Mouse (Mus musculus) CH12.LX (cell line): Measurements from ENCODE around the gene Rpp30. TPM values are rescaled to one million over a fixed set of nuclear protein-coding genes. Genes with fewer than 3 reads are reported as not detected.

Source experiments
- DNase-seq: peaks from one replicate; pipeline ENCODE4 v3.0.0-alpha.2; 2013; ENCODE audit errors: extremely low read depth
- H3K27ac ChIP-seq: 2 replicates; pipeline ENCODE4 v1.5.1; 2012; ENCODE audit warnings: low read depth, mild to moderate bottlenecking, control low read depth, moderate library complexity; ENCODE audit not compliant: insufficient read depth
- H3K27me3 ChIP-seq: replicated peaks from 2 replicates; pipeline ENCODE3; 2012; ENCODE audit warnings: inconsistent platforms
- H3K36me3 ChIP-seq, 2 experiments: replicated peaks in 1 of 2; 2 replicates each; pipeline versions ENCODE3 to v1.6.1; 2012; ENCODE audit warnings: inconsistent platforms in 1 of 2, low read length in 1 of 2, mild to moderate bottlenecking in 1 of 2, mixed read lengths in 1 of 2, moderate library complexity in 1 of 2; ENCODE audit not compliant: control insufficient read depth in 1 of 2, insufficient read depth in 1 of 2
- H3K4me1 ChIP-seq, 2 experiments: 2 replicates each; pipeline ENCODE4 v1.6.1; 2012; ENCODE audit warnings: inconsistent platforms in 1 of 2, moderate library complexity in 1 of 2; ENCODE audit not compliant: insufficient read depth in 2 of 2, control insufficient read depth in 1 of 2
- H3K4me2 ChIP-seq: 2 replicates; pipeline ENCODE4 v1.6.1; 2012; ENCODE audit warnings: low read depth, mild to moderate bottlenecking, control low read depth; ENCODE audit not compliant: poor library complexity, insufficient read depth, severe bottlenecking
- H3K4me3 ChIP-seq, 3 experiments: fragments of 150-350 bp in 1 of 3; sonication (generic) in 1 of 3; replicated peaks in 1 of 3; 2 replicates each; pipeline versions ENCODE3 to v1.5.1; 2011 to 2012; ENCODE audit warnings: low read depth in 2 of 3, low read length in 2 of 3, mild to moderate bottlenecking in 2 of 3, moderate library complexity in 2 of 3, control low read depth in 1 of 3, improper control_type of control experiment in 1 of 3, inconsistent platforms in 1 of 3, mixed read lengths in 1 of 3; ENCODE audit not compliant: poor library complexity in 1 of 3
- H3K79me2 ChIP-seq: replicated peaks from 2 replicates; pipeline ENCODE4 v1.6.1; 2012; ENCODE audit warnings: mild to moderate bottlenecking, moderate library complexity; ENCODE audit not compliant: control insufficient read depth, poor library complexity, insufficient read depth, severe bottlenecking; ENCODE audit errors: extremely low read depth
- H3K9ac ChIP-seq: 2 replicates; pipeline ENCODE4 v1.6.1; 2012; ENCODE audit warnings: low read depth, mild to moderate bottlenecking, control low read depth, moderate library complexity; ENCODE audit not compliant: insufficient read depth
- H3K9me3 ChIP-seq: replicated peaks from 2 replicates; pipeline ENCODE3; 2012; ENCODE audit warnings: low read length, inconsistent platforms, mixed read lengths
- CTCF ChIP-seq, 2 experiments: IDR thresholded peaks in 1 of 2; conservative IDR thresholded peaks in 1 of 2; 2 replicates each; pipeline ENCODE4 v1.5.1; 2011 to 2012; ENCODE audit warnings: low read depth in 2 of 2, low read length in 2 of 2, improper control_type of control experiment in 1 of 2, inconsistent platforms in 1 of 2, mild to moderate bottlenecking in 1 of 2, moderate library complexity in 1 of 2
- ELF1 ChIP-seq: IDR thresholded peaks from 2 replicates; pipeline ENCODE4 v1.6.1; 2014; ENCODE audit warnings: low read depth, mild to moderate bottlenecking, inconsistent platforms, low read length, improper control_type of control experiment
- EP300 ChIP-seq: IDR thresholded peaks from 2 replicates; pipeline ENCODE4 v1.6.1; 2011; ENCODE audit warnings: low read length, improper control_type of control experiment
- ETS1 ChIP-seq: conservative IDR thresholded peaks from 2 replicates; pipeline ENCODE4 v1.6.1; 2012; ENCODE audit warnings: low read depth, mild to moderate bottlenecking, inconsistent platforms, low read length, improper control_type of control experiment, moderate library complexity
- GABPA ChIP-seq: IDR thresholded peaks from 2 replicates; pipeline ENCODE4 v1.6.1; 2012; ENCODE audit warnings: low read depth, low read length, improper control_type of control experiment, inconsistent platforms; ENCODE audit not compliant: insufficient replicate concordance
- HCFC1 ChIP-seq: IDR thresholded peaks from 2 replicates; pipeline ENCODE4 v1.6.1; 2012; ENCODE audit warnings: low read depth, mild to moderate bottlenecking, inconsistent platforms, low read length, improper control_type of control experiment
- JUN ChIP-seq: IDR thresholded peaks from 2 replicates; pipeline ENCODE4 v1.6.1; 2011; ENCODE audit warnings: low read depth, mild to moderate bottlenecking, low read length, improper control_type of control experiment, moderate library complexity; ENCODE audit not compliant: insufficient read depth
- MAX ChIP-seq: IDR thresholded peaks from 2 replicates; pipeline ENCODE4 v1.6.1; 2011; ENCODE audit warnings: low read length, improper control_type of control experiment
- MYC ChIP-seq: IDR thresholded peaks from 2 replicates; pipeline ENCODE4 v1.6.1; 2011; ENCODE audit warnings: low read depth, mild to moderate bottlenecking, improper control_type of control experiment, low read length
- NELFE ChIP-seq: IDR thresholded peaks from 2 replicates; pipeline ENCODE4 v1.6.1; 2011; ENCODE audit warnings: low read depth, low read length, improper control_type of control experiment
- NRF1 ChIP-seq: IDR thresholded peaks from 2 replicates; pipeline ENCODE4 v1.6.1; 2014; ENCODE audit warnings: low read depth, mild to moderate bottlenecking, inconsistent platforms, low read length, improper control_type of control experiment, moderate library complexity
- POLR2AphosphoS2 ChIP-seq: IDR thresholded peaks from 2 replicates; pipeline ENCODE4 v1.6.1; 2011; ENCODE audit warnings: low read depth, low read length, improper control_type of control experiment
- RAD21 ChIP-seq: IDR thresholded peaks from 2 replicates; pipeline ENCODE4 v1.6.1; 2011; ENCODE audit warnings: low read depth, mild to moderate bottlenecking, low read length, improper control_type of control experiment, moderate library complexity
- SIN3A ChIP-seq: IDR thresholded peaks from 2 replicates; pipeline ENCODE4 v1.6.1; 2012; ENCODE audit warnings: low read length, improper control_type of control experiment, inconsistent platforms
- TBP ChIP-seq: conservative IDR thresholded peaks from 2 replicates; pipeline ENCODE4 v1.6.1; 2011; ENCODE audit warnings: low read depth, low read length, improper control_type of control experiment
- TCF12 ChIP-seq: IDR thresholded peaks from 2 replicates; pipeline ENCODE4 v1.6.1; 2014; ENCODE audit warnings: low read depth, mild to moderate bottlenecking, inconsistent platforms, low read length, improper control_type of control experiment
- USF1 ChIP-seq: IDR thresholded peaks from 2 replicates; pipeline ENCODE4 v1.6.1; 2014; ENCODE audit warnings: low read depth, mild to moderate bottlenecking, inconsistent platforms, low read length, improper control_type of control experiment
- ZC3H11A ChIP-seq: IDR thresholded peaks from 2 replicates; pipeline ENCODE4 v1.6.1; 2012; ENCODE audit warnings: low read depth, mild to moderate bottlenecking, inconsistent platforms, low read length, improper control_type of control experiment
- dilution Hi-C: fragments of 300-500 bp; cut with MboI; formaldehyde crosslinking; loops from 2 replicates; pipeline ENCODE4 v1.14.3; 2020; ENCODE audit warnings: low sequenced_read_pairs; ENCODE audit not compliant: extremely low pct_unique_long_range_greater_than_20kb, extremely low pct_ligation_motif_present
- in situ Hi-C: fragments of 300-500 bp; cut with MboI; formaldehyde crosslinking; loops from 3 replicates; pipeline ENCODE4 v1.14.3; 2019; ENCODE audit warnings: low sequenced_read_pairs, low pct_ligation_motif_present, low pct_unique_long_range_greater_than_20kb, mixed read lengths
- polyA plus RNA-seq: library from polyadenylated mRNA; unstranded; fragments of >175 nt; gene quantifications from 2 replicates; pipeline ENCODE4 v1.2.1, GENCODE M21; 2012; ENCODE audit warnings: low read depth; ENCODE audit not compliant: insufficient read length
- total RNA-seq, 2 experiments: library from RNA; depleted of rRNA; stranded (reverse); fragments of 300-350 nt in 1 of 2; fragments of >200 nt in 1 of 2; gene quantifications; 2 replicates each; pipeline ENCODE4 v1.2.3; 2012 to 2014

The Rpp30 gene
- total and polyA plus RNA-seq, 3 experiments: 32.7 to 120 (median 102) TPM

GRCm38 (mm10) chr19:36098265-36098664 is 14.7 kb downstream of the Rpp30 start:
- no peaks in the 10 kb centered on the region for H3K27me3 ChIP-seq
- dilution Hi-C loops (no loop called here), in situ Hi-C loops (loop anchor here (25.0 kb wide), 2 partner anchors 961 to 1111 kb away; no protein-coding TSS in a partner anchor)
- H3K4me1 ChIP-seq: no peaks in the 10 kb centered on the region
- H3K4me3 ChIP-seq: no peak overlapping the region
- no peaks in the 10 kb centered on the region for H3K79me2 ChIP-seq
- no peak for DNase-seq
- H3K9me3 ChIP-seq: no peaks in the 10 kb centered on the region
- TF ChIP-seq NELFE (no peak), HCFC1 (no peak)
- no peak overlapping the region for H3K4me2 ChIP-seq
- H3K9ac ChIP-seq: no peak overlapping the region
- no peak overlapping the region for H3K27ac ChIP-seq
- H3K36me3 ChIP-seq: peaks cover 54 to 94% of the 10 kb centered on the region in 2 experiments

GRCm38 (mm10) chr19:36098916-36099315 is 15.4 kb downstream of the Rpp30 start:
- no peak for DNase-seq
- TF ChIP-seq CTCF (conservative IDR thresholded peaks at IDR 0.05 in 1 of 2, IDR thresholded peaks at IDR 0.05 in 1 of 2; ENCODE audit: low read depth in 2 of 2, low read length in 2 of 2): no peak
- no peak for TF ChIP-seq ZC3H11A
- no peak for TF ChIP-seq GABPA
- TF ChIP-seq SIN3A: no peak
- TF ChIP-seq MAX: no peak
- no peaks in the 10 kb centered on the region for H3K79me2 ChIP-seq
- peaks cover 55 to 94% of the 10 kb centered on the region in 2 experiments for H3K36me3 ChIP-seq
- H3K27ac ChIP-seq: no peak overlapping the region
- H3K27me3 ChIP-seq: no peaks in the 10 kb centered on the region
- in situ Hi-C loops: loop anchor here (25.0 kb wide), 2 partner anchors 962 to 1112 kb away; no protein-coding TSS in a partner anchor
- no peaks in the 10 kb centered on the region for H3K4me1 ChIP-seq
- no peak overlapping the region for H3K4me2 ChIP-seq
- no peak overlapping the region for H3K9ac ChIP-seq
- dilution Hi-C loops: no loop called here
- no peak overlapping the region for H3K4me3 ChIP-seq
- H3K9me3 ChIP-seq: no peaks in the 10 kb centered on the region

GRCm38 (mm10) chr19:36103909-36104308 is 20.4 kb downstream of the Rpp30 start:
- Histone ChIP-seq H3K27ac (no peak overlapping the region), H3K9me3 (no peaks in the 10 kb centered on the region), H3K27me3 (no peaks in the 10 kb centered on the region), H3K36me3 (peaks cover 35 to 67% of the 10 kb centered on the region in 2 experiments), H3K4me3 (no peak overlapping the region), H3K4me1 (peaks cover 0 to 7% of the 10 kb centered on the region in 2 experiments; a peak in 2 of 4 replicates), H3K4me2 (no peak overlapping the region), H3K9ac (no peak overlapping the region), H3K79me2 (no peaks in the 10 kb centered on the region)
- DNase-seq: no peak
- dilution Hi-C loops (no loop called here), in situ Hi-C loops (no loop called here)
- no peak for TF ChIP-seq JUN
- TF ChIP-seq TCF12: no peak
- TF ChIP-seq USF1: no peak
- TF ChIP-seq ELF1: no peak
- no peak for TF ChIP-seq NRF1
- no peak for TF ChIP-seq MYC
- TF ChIP-seq TBP: no peak
- no peak for TF ChIP-seq EP300
- TF ChIP-seq ETS1: no peak
- TF ChIP-seq RAD21: no peak
- TF ChIP-seq POLR2AphosphoS2: no peak
